Mouse (Mus musculus) neural tube, embryonic 11.5 days (tissue): ENCODE results near the gene Olfr1501. TPM values are rescaled to one million over a fixed set of nuclear protein-coding genes. Genes with fewer than 3 reads are reported as not detected.
"Not testable (repeated sequence)": the region's sequence is repeated elsewhere in the genome, so short reads cannot be mapped to it uniquely, and the experiment has no call there.

Experiments
- ATAC-seq: fragments of 200-750 bp; cut with Nextera tagmentation; 2 replicates; pipeline ENCODE4 v1.8.0; 2017; ENCODE audit warnings: moderate number of reproducible peaks, mild to moderate bottlenecking, moderate TSS enrichment, moderate library complexity; ENCODE audit not compliant: insufficient read depth, low FRiP score, low TSS enrichment
- DNase-seq: peaks from one replicate; pipeline ENCODE4 v3.0.0-alpha.2; 2015; ENCODE audit warnings: low spot score
- H3K27ac ChIP-seq: fragments of 300-500 bp; sonication (generic); 2 replicates; pipeline ENCODE4 v1.5.1; 2014; ENCODE audit warnings: low read depth, mild to moderate bottlenecking, low read length
- H3K27me3 ChIP-seq: fragments of 300-500 bp; sonication (generic); 2 replicates; pipeline ENCODE4 v1.6.1; 2014; ENCODE audit warnings: mild to moderate bottlenecking, low read length, mixed read lengths; ENCODE audit not compliant: control insufficient read depth, insufficient read depth
- H3K36me3 ChIP-seq: fragments of 300-500 bp; sonication (generic); 2 replicates; pipeline ENCODE4 v1.6.1; 2014; ENCODE audit warnings: mild to moderate bottlenecking, low read length, moderate library complexity, mixed read lengths; ENCODE audit not compliant: control insufficient read depth, insufficient read depth
- H3K4me1 ChIP-seq: fragments of 300-500 bp; sonication (generic); 2 replicates; pipeline ENCODE4 v1.6.1; 2014; ENCODE audit warnings: low read length, mixed read lengths; ENCODE audit not compliant: control insufficient read depth, insufficient read depth
- H3K4me2 ChIP-seq: fragments of 300-500 bp; sonication (generic); 2 replicates; pipeline ENCODE4 v1.6.1; 2014; ENCODE audit warnings: low read depth, mild to moderate bottlenecking, moderate library complexity
- H3K4me3 ChIP-seq: fragments of 300-500 bp; sonication (generic); 2 replicates; pipeline ENCODE4 v1.5.1; 2014; ENCODE audit warnings: low read depth, low read length
- H3K9ac ChIP-seq: fragments of 300-500 bp; sonication (generic); 2 replicates; pipeline ENCODE4 v1.6.1; 2014; ENCODE audit warnings: mild to moderate bottlenecking, low read length
- H3K9me3 ChIP-seq: fragments of 300-500 bp; sonication (generic); 2 replicates; pipeline ENCODE4 v1.6.1; 2016; ENCODE audit warnings: low read length; ENCODE audit not compliant: control insufficient read depth
- WGBS: fragments of 180-500 bp; shearing (Covaris S2); extraction: QIAGEN DNeasy Blood & Tissue Kit; methylation state at CpG from one replicate; pipeline ENCODE4 v1.1.7; 2014; 5-methylcytosine and 5-hydroxymethylcytosine counted together
- polyA plus RNA-seq: library from polyadenylated mRNA; unstranded; fragments of >200 nt; fragmentation: Nextera tagmentation; extraction: Ambion mirVana; gene quantifications from 2 replicates; pipeline ENCODE4 v1.2.1, GENCODE M21; 2014

Olfr1501 gene
- polyA plus RNA-seq = not detected in 2 replicates

- not testable (repeated sequence) for H3K36me3 ChIP-seq, H3K27me3 ChIP-seq, H3K4me2 ChIP-seq, DNase-seq, H3K27ac ChIP-seq, H3K9ac ChIP-seq, ATAC-seq, H3K4me1 ChIP-seq, H3K4me3 ChIP-seq, H3K9me3 ChIP-seq
Measured at GRCm38 (mm10) chr19:13850592-13850991, at the start of gene Olfr1501. Olfr1501 (minus strand) TSS chr19:13850692.

- H3K27ac ChIP-seq = no peak within 1 kb of the TSS
- H3K27me3 ChIP-seq = no peaks in the 10 kb centered on the region
- H3K4me1 ChIP-seq = no peaks in the 10 kb centered on the region
- H3K4me2 ChIP-seq = no peak within 1 kb of the TSS
- H3K4me3 ChIP-seq = no peak within 1 kb of the TSS
- no peak for ATAC-seq
- no peaks in the 10 kb centered on the region for H3K36me3 ChIP-seq
- DNase-seq = no peak
- no peak within 1 kb of the TSS for H3K9ac ChIP-seq
- WGBS = 72% methylated on average over 1 of the region's 1 CpGs
- no peaks in the 10 kb centered on the region for H3K9me3 ChIP-seq
Measured at GRCm38 (mm10) chr19:13897828-13898227, 47.3 kb upstream of the Olfr1501 start, which contains the start of gene Olfr1504. Olfr1504 (minus strand) TSS chr19:13897928.

GRCm38 (mm10) chr19:13861495-13861894 lies 11.0 kb upstream of the Olfr1501 start, which contains the start of gene Olfr1502:
Olfr1502 (plus strand) TSS chr19:13861795.
- H3K4me1 ChIP-seq = no peaks in the 10 kb centered on the region
- no peak within 1 kb of the TSS for H3K9ac ChIP-seq
- ATAC-seq (no peak), DNase-seq (no peak)
- no peak within 1 kb of the TSS for H3K4me3 ChIP-seq
- 85% methylated on average over 1 of the region's 1 CpGs for WGBS
- no peak within 1 kb of the TSS for H3K27ac ChIP-seq
- no peaks in the 10 kb centered on the region for H3K9me3 ChIP-seq
- no peak within 1 kb of the TSS for H3K4me2 ChIP-seq
- no peaks in the 10 kb centered on the region for H3K36me3 ChIP-seq
- no peaks in the 10 kb centered on the region for H3K27me3 ChIP-seq

GRCm38 (mm10) chr19:13830388-13830787 lies 20.1 kb downstream of the Olfr1501 start, which contains the start of gene Olfr1500:
Olfr1500 (minus strand) TSS chr19:13830488.
- H3K27me3 ChIP-seq = no peaks in the 10 kb centered on the region
- H3K4me3 ChIP-seq = no peak within 1 kb of the TSS
- no peak within 1 kb of the TSS for H3K27ac ChIP-seq
- H3K36me3 ChIP-seq = no peaks in the 10 kb centered on the region
- no peaks in the 10 kb centered on the region for H3K4me1 ChIP-seq
- ATAC-seq (no peak), DNase-seq (no peak)
- no peaks in the 10 kb centered on the region for H3K9me3 ChIP-seq
- no peak within 1 kb of the TSS for H3K9ac ChIP-seq
- H3K4me2 ChIP-seq = no peak within 1 kb of the TSS

- H3K27ac ChIP-seq = no peak overlapping the region
- no peaks in the 10 kb centered on the region for H3K9me3 ChIP-seq
- no peaks in the 10 kb centered on the region for H3K4me1 ChIP-seq
- H3K4me2 ChIP-seq = no peak overlapping the region
- no peak overlapping the region for H3K4me3 ChIP-seq
- 82% methylated on average over 3 of the region's 3 CpGs for whole genome bisulfite sequencing
- no peaks in the 10 kb centered on the region for H3K27me3 ChIP-seq
- DNase-seq (no peak), ATAC-seq (no peak)
- H3K9ac ChIP-seq = no peak overlapping the region
- no peaks in the 10 kb centered on the region for H3K36me3 ChIP-seq
Measured at GRCm38 (mm10) chr19:13828447-13828846, 22.0 kb downstream of the Olfr1501 start.

GRCm38 (mm10) chr19:13820847-13821246 lies 29.6 kb downstream of the Olfr1501 start:
- no peaks in the 10 kb centered on the region for H3K9me3 ChIP-seq
- no peak for DNase-seq
- H3K4me3 ChIP-seq = no peak overlapping the region
- no peak overlapping the region for H3K9ac ChIP-seq
- H3K27ac ChIP-seq = no peak overlapping the region
- no peaks in the 10 kb centered on the region for H3K4me1 ChIP-seq
- H3K4me2 ChIP-seq = no peak overlapping the region
- no peaks in the 10 kb centered on the region for H3K27me3 ChIP-seq
- 69% methylated on average over 5 of the region's 5 CpGs for WGBS
- no peak for ATAC-seq
- H3K36me3 ChIP-seq = no peaks in the 10 kb centered on the region

- Histone ChIP-seq H3K4me2 (no peak within 1 kb of the TSS), H3K4me3 (no peak within 1 kb of the TSS), H3K9me3 (no peaks in the 10 kb centered on the region), H3K36me3 (no peaks in the 10 kb centered on the region), H3K27me3 (no peaks in the 10 kb centered on the region), H3K9ac (no peak within 1 kb of the TSS), H3K4me1 (no peaks in the 10 kb centered on the region), H3K27ac (no peak within 1 kb of the TSS)
- ATAC-seq = no peak
- no peak for DNase-seq
Measured at GRCm38 (mm10) chr19:13819347-13819746, 31.1 kb downstream of the Olfr1501 start, which contains the start of gene Olfr1499. Olfr1499 (minus strand) TSS chr19:13819447.

- DNase-seq = no peak
Measured at GRCm38 (mm10) chr19:13818827-13819226, 31.7 kb downstream of the Olfr1501 start.

GRCm38 (mm10) chr19:13812823-13813222 lies 37.7 kb downstream of the Olfr1501 start:
- Histone ChIP-seq H3K4me1 (no peaks in the 10 kb centered on the region), H3K4me2 (no peak overlapping the region), H3K27ac (no peak overlapping the region), H3K36me3 (no peaks in the 10 kb centered on the region), H3K9me3 (no peaks in the 10 kb centered on the region), H3K27me3 (no peaks in the 10 kb centered on the region), H3K9ac (no peak overlapping the region), H3K4me3 (no peak overlapping the region)
- 51% methylated on average over 2 of the region's 2 CpGs for WGBS
- ATAC-seq = no peak
- no peak for DNase-seq

More at GRCm38 (mm10) chr19:13818827-13819226, 31.7 kb downstream of the Olfr1501 start:
- H3K9ac ChIP-seq = no peak overlapping the region
- H3K27me3 ChIP-seq = no peaks in the 10 kb centered on the region
- WGBS = 38% methylated on average over 5 of the region's 5 CpGs
- H3K4me2 ChIP-seq = no peak overlapping the region
- H3K4me1 ChIP-seq = no peaks in the 10 kb centered on the region
- H3K4me3 ChIP-seq = no peak overlapping the region
- no peak for ATAC-seq
- no peaks in the 10 kb centered on the region for H3K9me3 ChIP-seq
- no peaks in the 10 kb centered on the region for H3K36me3 ChIP-seq
- H3K27ac ChIP-seq = no peak overlapping the region
